Mouse (Mus musculus) kidney, adult 9 months (tissue): ENCODE results near the gene Ccne1.
A peak's percentile ranks its signal among the peaks of the same experiment; 100 is the strongest.
"Not testable (repeated sequence)": the region's sequence is repeated elsewhere in the genome, so short reads cannot be mapped to it uniquely, and the experiment has no call there.

Source experiments
- DNase-seq: peaks from one replicate; pipeline ENCODE4 v3.0.0; 2022

The Ccne1 gene

GRCm38 (mm10) chr7:38107371-38108259 is at the start of gene Ccne1:
Gene Ccne1 (minus strand): TSS chr7:38107534.
- peak; percentile 99 for DNase-seq

GRCm38 (mm10) chr7:38155829-38156228 is 48.5 kb upstream of the Ccne1 start:
- DNase-seq = no peak

- DNase-seq = no peak
Measured at GRCm38 (mm10) chr7:38152571-38152970, 45.2 kb upstream of the Ccne1 start.

GRCm38 (mm10) chr7:38151706-38152312 is 44.5 kb upstream of the Ccne1 start:
- DNase-seq = no peak

- no peak for DNase-seq
Measured at GRCm38 (mm10) chr7:38147477-38147876, 40.1 kb upstream of the Ccne1 start.

GRCm38 (mm10) chr7:38141747-38142545 is 34.6 kb upstream of the Ccne1 start:
- DNase-seq = peak; percentile 88

GRCm38 (mm10) chr7:38140324-38140723 is 33.0 kb upstream of the Ccne1 start:
- no peak for DNase-seq

- no peak for DNase-seq
Measured at GRCm38 (mm10) chr7:38134471-38134870, 27.1 kb upstream of the Ccne1 start.

GRCm38 (mm10) chr7:38131186-38131585 is 23.9 kb upstream of the Ccne1 start:
- DNase-seq = peak; percentile 24

- DNase-seq = no peak
Measured at GRCm38 (mm10) chr7:38129986-38130729, 22.8 kb upstream of the Ccne1 start.

GRCm38 (mm10) chr7:38129491-38129890 is 22.2 kb upstream of the Ccne1 start:
- DNase-seq = no peak

- DNase-seq = not testable (repeated sequence)
Measured at GRCm38 (mm10) chr7:38128256-38128655, 20.9 kb upstream of the Ccne1 start.

- DNase-seq = no peak
Measured at GRCm38 (mm10) chr7:38125565-38126159, 18.3 kb upstream of the Ccne1 start.

- DNase-seq = not testable (repeated sequence)
Measured at GRCm38 (mm10) chr7:38124164-38124563, 16.8 kb upstream of the Ccne1 start.

- DNase-seq = no peak
Measured at GRCm38 (mm10) chr7:38118594-38118993, 11.3 kb upstream of the Ccne1 start.

- no peak for DNase-seq
Measured at GRCm38 (mm10) chr7:38112451-38112850, 5.1 kb upstream of the Ccne1 start.

- DNase-seq = peak; percentile 49
Measured at GRCm38 (mm10) chr7:38111996-38112395, 4.7 kb upstream of the Ccne1 start.

GRCm38 (mm10) chr7:38108260-38108632 is 912 bp upstream of the Ccne1 start:
- DNase-seq = peak; percentile 50

GRCm38 (mm10) chr7:38106711-38107311 is 523 bp downstream of the Ccne1 start:
- peak; percentile 29 for DNase-seq

- no peak for DNase-seq
Measured at GRCm38 (mm10) chr7:38105379-38105778, 2.0 kb downstream of the Ccne1 start.

- no peak for DNase-seq
Measured at GRCm38 (mm10) chr7:38104097-38104496, 3.2 kb downstream of the Ccne1 start.

- DNase-seq = no peak
Measured at GRCm38 (mm10) chr7:38094353-38094752, 13.0 kb downstream of the Ccne1 start.
